Mouse (Mus musculus): ENCODE measurements at regions not wholly inside any gene's neighbourhood (a gene's known extent, or its start where the extent isn't known, plus 50 kb on each side); places are given as distances from the start of the nearest gene placed in this dataset.
"Not testable (repeated sequence)": the region's sequence is repeated elsewhere in the genome, so short reads cannot be mapped to it uniquely, and the experiment has no call there.

DNA sequence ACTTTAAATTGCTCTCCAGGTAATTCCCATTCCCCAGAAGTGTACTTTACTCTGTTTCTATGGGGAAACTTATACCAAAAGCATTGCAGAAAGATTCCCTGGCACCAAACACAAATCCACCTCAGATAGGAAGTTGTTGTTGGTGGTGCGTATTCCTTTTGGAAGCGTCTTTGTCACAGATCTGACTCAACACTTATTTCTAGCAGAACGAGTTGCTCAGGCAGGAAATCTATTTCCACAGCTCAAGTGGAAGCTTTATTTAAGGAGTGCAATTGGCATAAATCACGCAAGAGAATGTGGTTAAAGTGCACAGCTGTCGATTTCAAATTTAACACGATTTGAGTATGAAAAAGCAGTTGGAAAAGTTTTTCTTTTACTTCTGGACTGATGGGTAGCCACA is 436.9 kb upstream of the Ghitm start:
- Histone ChIP-seq H3K4me2 (ENCODE audit: low read depth, low read length) (no peak overlapping the region), H3K4me1 (ENCODE audit: control insufficient read depth, insufficient read depth, low read length) (no peaks in the 10 kb centered on the region), H3K9me3 (replicated peaks; ENCODE audit: control insufficient read depth, low read length) (peaks cover 3% of the 10 kb centered on the region; the same call in 1 of the 2 replicates), H3K27ac (ENCODE audit: low read length) (no peak overlapping the region), H3K27me3 (ENCODE audit: control insufficient read depth, insufficient read depth, low read length) (no peaks in the 10 kb centered on the region), H3K36me3 (ENCODE audit: control insufficient read depth, insufficient read depth) (no peaks in the 10 kb centered on the region), H3K9ac (ENCODE audit: low read length) (no peak overlapping the region), H3K4me3 (ENCODE audit: low read length) (no peak overlapping the region)
- WGBS: 60% methylated on average over 6 of the region's 6 CpGs
- no peak for ATAC-seq (replicated peaks; ENCODE audit: extremely low read depth, insufficient read depth, low FRiP score)

DNA sequence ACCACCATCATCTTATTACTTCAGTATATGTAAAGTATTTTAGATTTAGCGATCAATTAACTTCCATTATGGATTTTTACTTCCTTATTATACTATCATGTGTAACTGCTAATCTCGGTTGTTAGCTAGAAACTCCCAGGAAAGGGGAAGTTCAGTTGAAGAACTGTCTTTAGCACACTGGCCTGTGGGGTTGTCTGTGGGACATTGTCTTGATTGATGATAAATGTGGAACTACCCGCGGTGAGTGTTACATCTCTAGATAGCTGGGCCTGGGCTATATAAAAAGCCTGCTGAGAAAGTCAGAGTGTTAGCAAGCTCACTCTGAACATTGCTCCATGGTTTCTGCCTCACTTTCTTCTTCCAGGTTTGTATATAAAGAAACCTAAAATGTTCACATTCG is 423.2 kb upstream of the Ghitm start:
- Histone ChIP-seq H3K27me3 (ENCODE audit: control insufficient read depth, insufficient read depth, low read length) (no peaks in the 10 kb centered on the region), H3K9ac (ENCODE audit: low read length) (no peak overlapping the region), H3K4me2 (ENCODE audit: low read depth, low read length) (no peak overlapping the region), H3K4me1 (ENCODE audit: control insufficient read depth, insufficient read depth, low read length) (no peaks in the 10 kb centered on the region), H3K27ac (ENCODE audit: low read length) (no peak overlapping the region), H3K36me3 (ENCODE audit: control insufficient read depth, insufficient read depth) (no peaks in the 10 kb centered on the region), H3K9me3 (replicated peaks; ENCODE audit: control insufficient read depth, low read length) (no peaks in the 10 kb centered on the region), H3K4me3 (ENCODE audit: low read length) (no peak overlapping the region)
- ATAC-seq (replicated peaks; ENCODE audit: extremely low read depth, insufficient read depth, low FRiP score): no peak
- WGBS: 66% methylated on average over 5 of the region's 5 CpGs

DNA sequence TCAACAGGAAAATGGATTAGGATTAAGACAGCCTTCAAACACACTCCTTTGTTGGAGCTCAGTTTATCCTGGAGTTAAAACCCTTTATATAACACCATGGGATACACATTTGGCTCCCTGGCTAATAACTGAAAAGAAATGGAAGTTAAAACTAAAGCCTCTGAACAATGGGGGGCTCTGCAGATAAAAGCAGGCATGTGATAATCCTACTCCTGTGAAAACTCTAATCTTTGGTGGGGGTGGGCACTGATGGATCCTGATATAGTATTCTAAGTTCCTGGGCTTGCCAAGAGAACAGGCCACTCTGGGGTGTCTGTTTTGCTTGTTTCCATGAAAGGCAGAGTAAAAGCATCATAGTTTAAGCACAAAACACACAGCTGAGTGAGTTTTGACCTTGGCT is 388.5 kb upstream of the Ghitm start:
- H3K36me3 ChIP-seq (ENCODE audit: control insufficient read depth, insufficient read depth): no peaks in the 10 kb centered on the region
- H3K4me3 ChIP-seq (ENCODE audit: low read length): no peak overlapping the region
- no peak overlapping the region for H3K27ac ChIP-seq (ENCODE audit: low read length)
- ATAC-seq (replicated peaks; ENCODE audit: extremely low read depth, insufficient read depth, low FRiP score): no peak
- H3K9ac ChIP-seq (ENCODE audit: low read length): no peak overlapping the region
- no peaks in the 10 kb centered on the region for H3K27me3 ChIP-seq (ENCODE audit: control insufficient read depth, insufficient read depth, low read length)
- no peak overlapping the region for H3K4me2 ChIP-seq (ENCODE audit: low read depth, low read length)
- no peaks in the 10 kb centered on the region for H3K9me3 ChIP-seq (replicated peaks; ENCODE audit: control insufficient read depth, low read length)
- no peaks in the 10 kb centered on the region for H3K4me1 ChIP-seq (ENCODE audit: control insufficient read depth, insufficient read depth, low read length)

DNA sequence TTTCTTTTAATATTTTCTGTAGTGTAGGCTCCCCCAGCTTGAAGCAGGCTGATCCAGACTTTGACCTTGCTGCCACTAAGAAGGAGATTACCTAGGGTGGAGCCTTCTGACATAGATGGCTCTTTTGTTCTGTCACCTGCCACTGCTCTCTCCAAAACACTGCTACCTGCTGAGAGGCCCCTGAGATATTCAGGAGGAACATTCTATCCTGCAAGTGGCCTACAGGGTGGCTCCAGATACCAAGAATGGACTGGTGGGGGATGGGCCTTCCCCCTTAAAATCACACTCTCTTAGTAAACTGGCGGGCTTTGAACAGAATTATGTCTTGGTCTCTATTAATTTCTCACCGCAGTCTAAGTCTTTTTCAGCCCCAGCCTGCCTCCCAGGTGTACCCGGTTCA is 385.6 kb upstream of the Ghitm start:
- 78% methylated on average over 3 of the region's 3 CpGs for WGBS
- ATAC-seq (replicated peaks; ENCODE audit: extremely low read depth, insufficient read depth, low FRiP score); H3K27ac ChIP-seq (ENCODE audit: low read length); H3K4me3 ChIP-seq (ENCODE audit: low read length); H3K9ac ChIP-seq (ENCODE audit: low read length); H3K36me3 ChIP-seq (ENCODE audit: control insufficient read depth, insufficient read depth); H3K9me3 ChIP-seq (replicated peaks; ENCODE audit: control insufficient read depth, low read length); H3K4me2 ChIP-seq (ENCODE audit: low read depth, low read length); H3K4me1 ChIP-seq (ENCODE audit: control insufficient read depth, insufficient read depth, low read length); H3K27me3 ChIP-seq (ENCODE audit: control insufficient read depth, insufficient read depth, low read length): not testable (repeated sequence)

DNA sequence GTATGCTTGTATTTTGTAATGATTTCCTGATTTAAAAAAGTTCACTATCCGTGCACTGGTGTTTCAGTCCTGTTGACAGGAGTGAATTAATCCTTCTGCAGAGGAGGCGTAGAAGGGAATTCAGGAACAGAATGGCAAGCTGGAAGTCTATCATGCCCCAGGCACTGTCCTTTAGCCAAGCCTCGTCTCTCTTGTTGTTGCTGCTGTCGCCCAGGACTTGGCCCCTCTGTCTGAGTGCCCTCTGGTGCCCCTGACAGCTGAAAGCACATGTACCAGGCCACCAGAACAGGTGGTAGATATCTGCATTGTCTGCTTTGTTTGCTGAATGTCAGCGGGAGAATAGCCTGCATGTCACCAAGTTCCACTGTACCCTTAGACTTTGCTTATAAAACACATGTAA is 370.2 kb upstream of the Ghitm start:
- no peaks in the 10 kb centered on the region for H3K36me3 ChIP-seq (ENCODE audit: control insufficient read depth, insufficient read depth)
- H3K4me2 ChIP-seq (ENCODE audit: low read depth, low read length): no peak overlapping the region
- H3K27me3 ChIP-seq (ENCODE audit: control insufficient read depth, insufficient read depth, low read length): no peaks in the 10 kb centered on the region
- H3K9ac ChIP-seq (ENCODE audit: low read length): no peak overlapping the region
- WGBS: 61% methylated on average over 5 of the region's 5 CpGs
- H3K4me1 ChIP-seq (ENCODE audit: control insufficient read depth, insufficient read depth, low read length): no peaks in the 10 kb centered on the region
- no peak for ATAC-seq (replicated peaks; ENCODE audit: extremely low read depth, insufficient read depth, low FRiP score)
- H3K4me3 ChIP-seq (ENCODE audit: low read length): no peak overlapping the region
- H3K9me3 ChIP-seq (replicated peaks; ENCODE audit: control insufficient read depth, low read length): no peaks in the 10 kb centered on the region
- H3K27ac ChIP-seq (ENCODE audit: low read length): no peak overlapping the region

DNA sequence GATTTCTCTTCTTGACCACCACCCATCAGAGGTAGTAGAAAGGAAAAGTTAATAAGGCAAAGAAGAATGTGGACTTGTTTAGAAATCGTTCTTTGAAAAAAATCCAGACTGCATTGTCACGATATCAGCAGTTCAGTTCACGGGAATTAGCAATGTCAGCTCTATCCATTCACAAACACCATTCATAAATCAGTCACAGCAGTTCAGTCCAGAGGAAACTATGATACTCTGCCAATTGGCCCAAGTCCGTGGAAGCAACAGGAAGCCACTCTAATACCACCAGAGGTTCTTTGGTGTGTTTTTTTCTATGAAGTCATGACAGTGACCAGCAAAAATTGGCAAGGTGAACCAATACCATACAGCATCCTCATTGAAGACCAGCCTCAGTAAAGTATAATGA is 355.6 kb upstream of the Ghitm start:
- no peaks in the 10 kb centered on the region for H3K27me3 ChIP-seq (ENCODE audit: control insufficient read depth, insufficient read depth, low read length)
- ATAC-seq (replicated peaks; ENCODE audit: extremely low read depth, insufficient read depth, low FRiP score): no peak

DNA sequence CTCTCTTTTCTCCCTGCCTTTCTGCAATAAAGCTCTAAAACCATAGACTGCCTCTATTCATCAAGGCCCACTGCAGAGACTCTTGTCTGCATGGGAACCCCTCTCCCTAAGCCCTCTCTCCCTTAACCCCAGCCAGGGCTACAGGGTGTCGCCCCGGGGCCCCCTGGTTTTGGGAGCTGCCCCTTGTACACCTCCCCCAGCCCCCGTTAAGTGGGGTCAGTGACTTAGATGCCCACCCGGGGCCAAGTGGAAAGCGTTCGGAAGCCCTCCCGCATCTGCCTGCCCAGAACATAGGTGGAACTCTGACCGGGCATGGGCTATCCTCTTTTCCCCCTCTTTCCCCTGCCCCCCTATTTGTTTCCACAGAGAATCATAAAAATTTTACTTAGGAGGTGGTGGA is 350.2 kb upstream of the Ghitm start:
- H3K4me3 ChIP-seq (ENCODE audit: low read length): no peak overlapping the region
- no peak overlapping the region for H3K27ac ChIP-seq (ENCODE audit: low read length)
- no peak overlapping the region for H3K9ac ChIP-seq (ENCODE audit: low read length)
- WGBS: 88% methylated on average over 8 of the region's 8 CpGs
- no peaks in the 10 kb centered on the region for H3K9me3 ChIP-seq (replicated peaks; ENCODE audit: control insufficient read depth, low read length)
- ATAC-seq (replicated peaks; ENCODE audit: extremely low read depth, insufficient read depth, low FRiP score): no peak
- H3K4me2 ChIP-seq (ENCODE audit: low read depth, low read length): no peak overlapping the region
- H3K4me1 ChIP-seq (ENCODE audit: control insufficient read depth, insufficient read depth, low read length): no peaks in the 10 kb centered on the region
- H3K36me3 ChIP-seq (ENCODE audit: control insufficient read depth, insufficient read depth): no peaks in the 10 kb centered on the region
- H3K27me3 ChIP-seq (ENCODE audit: control insufficient read depth, insufficient read depth, low read length): no peaks in the 10 kb centered on the region

More for the DNA sequence above, 355.6 kb upstream of the Ghitm start:
- 75% methylated on average over 4 of the region's 4 CpGs for WGBS
- no peak overlapping the region for H3K4me2 ChIP-seq (ENCODE audit: low read depth, low read length)
- H3K9me3 ChIP-seq (replicated peaks; ENCODE audit: control insufficient read depth, low read length): no peaks in the 10 kb centered on the region
- H3K27ac ChIP-seq (ENCODE audit: low read length): no peak overlapping the region
- H3K4me3 ChIP-seq (ENCODE audit: low read length): no peak overlapping the region
- no peak overlapping the region for H3K9ac ChIP-seq (ENCODE audit: low read length)
- no peaks in the 10 kb centered on the region for H3K4me1 ChIP-seq (ENCODE audit: control insufficient read depth, insufficient read depth, low read length)
- no peaks in the 10 kb centered on the region for H3K36me3 ChIP-seq (ENCODE audit: control insufficient read depth, insufficient read depth)

DNA sequence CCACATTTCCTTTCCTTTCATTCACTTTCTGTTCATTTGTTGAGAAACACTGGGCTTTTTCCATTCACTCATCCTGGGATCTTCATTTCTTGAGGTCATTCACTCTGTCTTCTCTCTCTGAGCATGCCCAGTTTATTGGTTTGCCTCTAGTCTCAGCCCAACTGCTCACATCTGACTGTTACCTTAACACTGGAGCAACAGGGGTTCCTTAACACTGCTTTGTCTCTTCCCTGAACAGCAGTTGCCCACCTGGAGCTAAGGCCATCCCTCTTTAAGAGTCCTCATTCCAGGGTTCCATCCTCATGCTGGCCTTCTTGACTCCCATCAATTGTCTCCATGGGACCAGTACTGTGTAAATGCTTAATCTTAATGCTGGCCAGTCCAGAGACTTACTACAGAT is 342.5 kb upstream of the Ghitm start:
- no peaks in the 10 kb centered on the region for H3K36me3 ChIP-seq (ENCODE audit: control insufficient read depth, insufficient read depth)
- H3K9ac ChIP-seq (ENCODE audit: low read length): no peak overlapping the region
- no peak overlapping the region for H3K4me3 ChIP-seq (ENCODE audit: low read length)
- H3K27me3 ChIP-seq (ENCODE audit: control insufficient read depth, insufficient read depth, low read length): no peaks in the 10 kb centered on the region
- no peaks in the 10 kb centered on the region for H3K4me1 ChIP-seq (ENCODE audit: control insufficient read depth, insufficient read depth, low read length)
- H3K4me2 ChIP-seq (ENCODE audit: low read depth, low read length): no peak overlapping the region
- H3K9me3 ChIP-seq (replicated peaks; ENCODE audit: control insufficient read depth, low read length): no peaks in the 10 kb centered on the region
- ATAC-seq (replicated peaks; ENCODE audit: extremely low read depth, insufficient read depth, low FRiP score): no peak
- no peak overlapping the region for H3K27ac ChIP-seq (ENCODE audit: low read length)

DNA sequence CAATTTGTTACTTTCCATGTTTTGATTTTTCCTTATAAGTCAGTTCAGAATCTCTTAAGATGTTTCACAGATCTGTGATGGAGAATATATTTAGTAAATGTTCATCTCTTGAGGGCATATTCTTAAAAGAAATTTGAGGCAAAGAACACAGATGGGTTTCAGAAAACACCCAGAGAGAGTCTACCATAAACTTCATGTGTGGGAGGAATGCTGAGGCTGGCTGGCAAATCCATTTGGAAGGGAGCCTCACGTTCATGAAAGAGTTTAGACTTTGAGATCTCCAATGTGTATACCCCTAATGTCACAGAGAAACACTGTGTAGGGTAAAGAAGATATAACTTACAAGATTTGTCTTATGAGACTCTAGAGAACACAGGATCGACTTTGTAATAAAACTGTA is 333.6 kb upstream of the Ghitm start:
- Histone ChIP-seq H3K4me1 (ENCODE audit: control insufficient read depth, insufficient read depth, low read length) (no peaks in the 10 kb centered on the region), H3K4me3 (ENCODE audit: low read length) (no peak overlapping the region), H3K36me3 (ENCODE audit: control insufficient read depth, insufficient read depth) (no peaks in the 10 kb centered on the region), H3K27ac (ENCODE audit: low read length) (no peak overlapping the region), H3K9ac (ENCODE audit: low read length) (no peak overlapping the region), H3K27me3 (ENCODE audit: control insufficient read depth, insufficient read depth, low read length) (no peaks in the 10 kb centered on the region), H3K9me3 (replicated peaks; ENCODE audit: control insufficient read depth, low read length) (no peaks in the 10 kb centered on the region), H3K4me2 (ENCODE audit: low read depth, low read length) (no peak overlapping the region)
- WGBS: 57% methylated on average over 2 of the region's 2 CpGs
- ATAC-seq (replicated peaks; ENCODE audit: extremely low read depth, insufficient read depth, low FRiP score): no peak

DNA sequence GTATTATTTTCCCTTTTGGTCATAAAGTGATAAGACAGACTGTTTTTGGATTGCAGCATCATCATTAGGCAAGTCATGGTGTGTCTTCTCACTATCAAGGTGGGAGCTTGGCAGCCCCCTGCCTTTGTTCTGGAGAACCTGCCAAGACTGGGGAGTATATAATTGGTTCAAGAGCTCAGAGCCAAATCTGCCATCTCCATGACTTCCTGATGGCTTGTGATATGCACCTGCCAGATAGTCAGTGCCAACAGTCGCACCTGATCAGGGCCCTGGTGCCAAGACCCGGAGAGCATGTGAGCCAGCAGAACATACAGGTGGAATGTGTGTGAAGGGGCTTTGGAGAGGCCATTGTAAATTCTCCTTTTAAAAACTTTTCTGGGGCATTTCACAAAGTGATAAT is 305.8 kb upstream of the Ghitm start:
- no peak for ATAC-seq (replicated peaks; ENCODE audit: extremely low read depth, insufficient read depth, low FRiP score)
- no peak overlapping the region for H3K4me2 ChIP-seq (ENCODE audit: low read depth, low read length)
- H3K4me3 ChIP-seq (ENCODE audit: low read length): no peak overlapping the region
- no peaks in the 10 kb centered on the region for H3K27me3 ChIP-seq (ENCODE audit: control insufficient read depth, insufficient read depth, low read length)
- no peaks in the 10 kb centered on the region for H3K4me1 ChIP-seq (ENCODE audit: control insufficient read depth, insufficient read depth, low read length)
- H3K9me3 ChIP-seq (replicated peaks; ENCODE audit: control insufficient read depth, low read length): no peaks in the 10 kb centered on the region
- H3K9ac ChIP-seq (ENCODE audit: low read length): no peak overlapping the region
- no peak overlapping the region for H3K27ac ChIP-seq (ENCODE audit: low read length)
- no peaks in the 10 kb centered on the region for H3K36me3 ChIP-seq (ENCODE audit: control insufficient read depth, insufficient read depth)
- 75% methylated on average over 2 of the region's 2 CpGs for WGBS

All from heart, embryonic 16.5 days (tissue).